Mouse (Mus musculus) skeletal muscle tissue, postnatal 0 days (tissue): ENCODE results near the gene Ckm. TPM values are rescaled to one million over a fixed set of nuclear protein-coding genes. Genes with fewer than 3 reads are reported as not detected.

Experiments used
- microRNA counts: library from miRNA; unstranded; fragments of <30 nt; microRNA quantifications from one replicate; lab custom pipeline; 2015
- microRNA-seq, 2 experiments: library from miRNA; unstranded; fragments of <30 nt; microRNA quantifications; one replicate each; pipeline ENCODE4; 2016
- polyA plus RNA-seq: library from polyadenylated mRNA; unstranded; fragments of >200 nt; fragmentation: Nextera tagmentation; extraction: Ambion mirVana; gene quantifications from 2 replicates; pipeline ENCODE4 v1.2.1, GENCODE M21; 2015

Gene Ckm
- polyA plus RNA-seq = 17,276 and 19,625 TPM in 2 replicates

GRCm38 (mm10) chr7:19404476-19404875 is at the start of gene Ckm:
Gene Ckm (plus strand): TSS chr7:19404776.

GRCm38 (mm10) chr7:19359299-19359891 is 45.2 kb upstream of the Ckm start, which contains the start of the genes Cd3eap and Ppp1r13l:
Gene Cd3eap (minus strand): TSS chr7:19359483.
Gene Ppp1r13l (plus strand): TSS chr7:19359749.

GRCm38 (mm10) chr7:19381377-19382165 is 23.0 kb upstream of the Ckm start, which contains the start of gene Ercc2:
Gene Ercc2 (plus strand): TSS chr7:19382010.

GRCm38 (mm10) chr7:19403731-19404296 is 762 bp upstream of the Ckm start, which contains the start of gene Klc3:
Gene Klc3 (minus strand): TSS chr7:19404104.

GRCm38 (mm10) chr7:19458591-19459111 is 54.1 kb downstream of the Ckm start, which contains the start of gene Mark4:
Gene Mark4 (minus strand): TSS chr7:19458821.

GRCm38 (mm10) chr7:19462884-19463381 is 58.4 kb downstream of the Ckm start, which contains the start of gene Exoc3l2:
Gene Exoc3l2 (plus strand): TSS chr7:19463331.

MicroRNAs within 50 kb of the gene (microRNA counts, 519-probe panel; counts per million panel counts)
- 296 counts per million, percentile 58 among the panel's probes with 10 or more counts for microRNA mmu-miR-343 (lab: Ali Mortazavi, UCI)

Small RNA genes within 50 kb of the gene (microRNA-seq; reads per million reads assigned to microRNA genes)
- gene Mir343 = 0 reads per million in 2 experiments

Other genes starting within 250 kb of the Ckm start
- gene Gipr, start 238.6 kb upstream of the Ckm start, polyA plus RNA-seq = 0.15 and 0.72 TPM in 2 replicates
- gene Eml2, start 228.4 kb upstream of the Ckm start, polyA plus RNA-seq = 4.9 and 5.0 TPM in 2 replicates
- gene Gpr4, start 192.2 kb upstream of the Ckm start, polyA plus RNA-seq = 1.3 TPM in 2 replicates
- 22.8 and 24.1 TPM in 2 replicates for gene Opa3, start 176.4 kb upstream of the Ckm start, polyA plus RNA-seq
- gene Vasp, start 133.0 kb upstream of the Ckm start, polyA plus RNA-seq = 41.2 and 52.3 TPM in 2 replicates
- 0.11 TPM in 1 of 2 replicates, not detected in the other for gene Ppm1n, start 124.7 kb upstream of the Ckm start, polyA plus RNA-seq
- 408 and 509 TPM in 2 replicates for gene Rtn2, start 122.2 kb upstream of the Ckm start, polyA plus RNA-seq
- gene Fosb, start 94.7 kb upstream of the Ckm start, polyA plus RNA-seq = 0.23 and 0.84 TPM in 2 replicates
- 37.1 and 45.7 TPM in 2 replicates for gene Ercc1, start 60.0 kb upstream of the Ckm start, polyA plus RNA-seq
- 13.9 TPM in 2 replicates for gene Cd3eap, start 45.3 kb upstream of the Ckm start, polyA plus RNA-seq
- gene Ppp1r13l, start 45.0 kb upstream of the Ckm start, polyA plus RNA-seq = 1.4 and 2.4 TPM in 2 replicates
- gene Ercc2, start 22.8 kb upstream of the Ckm start, polyA plus RNA-seq = 5.0 and 5.1 TPM in 2 replicates
- 0.12 and 1.7 TPM in 2 replicates for gene Klc3, start 672 bp upstream of the Ckm start, polyA plus RNA-seq
- 3.4 and 4.4 TPM in 2 replicates for gene Mark4, start 54.0 kb downstream of the Ckm start, polyA plus RNA-seq
- gene Exoc3l2, start 58.6 kb downstream of the Ckm start, polyA plus RNA-seq = 0.21 and 0.37 TPM in 2 replicates
- 1.1 and 1.6 TPM in 2 replicates for gene Bloc1s3, start 103.6 kb downstream of the Ckm start, polyA plus RNA-seq
- 50.0 and 57.3 TPM in 2 replicates for gene Trappc6a, start 103.6 kb downstream of the Ckm start, polyA plus RNA-seq
- 0.74 TPM in 1 of 2 replicates, not detected in the other for gene Nkpd1, start 113.1 kb downstream of the Ckm start, polyA plus RNA-seq
- gene Ppp1r37, start 158.3 kb downstream of the Ckm start, polyA plus RNA-seq = 15.1 and 17.8 TPM in 2 replicates
- 0.13 and 0.15 TPM in 2 replicates for gene Zfp296, start 172.5 kb downstream of the Ckm start, polyA plus RNA-seq
- gene Gemin7, start 172.8 kb downstream of the Ckm start, polyA plus RNA-seq = 95.5 and 105 TPM in 2 replicates
- gene Clasrp, start 199.7 kb downstream of the Ckm start, polyA plus RNA-seq = 18.3 and 20.7 TPM in 2 replicates
- 8.1 and 9.4 TPM in 2 replicates for gene Relb, start 224.7 kb downstream of the Ckm start, polyA plus RNA-seq